Mouse (Mus musculus) embryo, embryonic 11 days (tissue): ENCODE measurements at regions not wholly inside any gene's neighbourhood (a gene's known extent, or its start where the extent isn't known, plus 50 kb on each side); places are given as distances from the start of the nearest gene placed in this dataset.

ENCODE experiments used
- DNase-seq: peaks from one replicate; pipeline ENCODE4 v3.0.0-alpha.2; 2015

- no peak for DNase-seq
Observed at GRCm38 (mm10) chr3:105380818-105381217, 71.3 kb upstream of the Kcnd3 start.

- DNase-seq, result no peak
Observed at GRCm38 (mm10) chr3:105392611-105393514, 59.3 kb upstream of the Kcnd3 start.
